Mouse (Mus musculus) splenic B cell, adult 2 months (primary cell): ENCODE measurements at regions not wholly inside any gene's neighbourhood (a gene's known extent, or its start where the extent isn't known, plus 50 kb on each side); places are given as distances from the start of the nearest gene placed in this dataset.

ENCODE experiments used
- DNase-seq: peaks from one replicate; pipeline ENCODE4 v3.0.0-alpha.2; 2011; ENCODE audit warnings: low read depth, low spot score
- H3K27me3 ChIP-seq: 2 replicates; pipeline ENCODE4 v1.6.1; 2012; ENCODE audit warnings: mild to moderate bottlenecking, low read length, moderate library complexity, mixed read lengths; ENCODE audit not compliant: control insufficient read depth, poor library complexity, insufficient read depth, severe bottlenecking
- H3K36me3 ChIP-seq: 2 replicates; pipeline ENCODE4 v1.6.1; 2012; ENCODE audit warnings: mild to moderate bottlenecking, low read length, moderate library complexity, mixed read lengths; ENCODE audit not compliant: control insufficient read depth, poor library complexity, insufficient read depth, severe bottlenecking

DNA sequence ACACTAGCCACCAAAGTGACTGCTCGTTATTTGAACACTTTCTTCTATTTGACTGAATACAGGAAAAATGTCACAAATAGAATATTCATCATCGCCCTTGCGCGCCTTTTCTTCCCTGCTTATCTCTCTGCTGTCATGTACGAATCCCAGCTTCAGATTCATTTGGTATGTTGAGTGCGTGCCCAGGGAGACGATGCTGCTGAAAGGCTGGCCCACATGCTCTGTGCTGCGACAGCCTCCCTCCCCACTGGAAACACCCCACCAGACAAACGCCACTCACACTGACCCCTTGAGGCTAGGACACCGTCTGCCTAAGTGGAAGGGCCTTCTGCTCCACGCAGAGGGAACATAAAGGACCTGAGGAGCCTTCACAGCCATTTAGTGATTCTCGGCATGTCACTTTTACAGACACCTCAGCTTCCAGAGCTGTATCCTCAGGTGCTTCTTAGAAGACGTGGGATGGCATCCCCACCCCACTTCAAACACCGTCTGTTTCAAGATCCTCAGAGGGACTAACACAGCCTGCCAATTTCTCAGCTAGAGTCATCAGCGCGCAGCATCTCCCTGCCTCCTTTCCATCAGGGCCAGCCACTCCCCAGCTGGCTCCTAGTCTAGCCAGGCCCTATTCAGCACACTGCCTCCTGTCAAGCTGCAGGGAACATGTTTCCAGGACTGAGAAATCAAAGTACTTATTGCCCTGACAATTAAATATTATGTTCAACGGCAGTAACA, 396.6 kb downstream of the Bcor start:
- no peak for DNase-seq
- Histone ChIP-seq H3K27me3 (no peaks in the 10 kb centered on the region), H3K36me3 (no peaks in the 10 kb centered on the region)

DNA sequence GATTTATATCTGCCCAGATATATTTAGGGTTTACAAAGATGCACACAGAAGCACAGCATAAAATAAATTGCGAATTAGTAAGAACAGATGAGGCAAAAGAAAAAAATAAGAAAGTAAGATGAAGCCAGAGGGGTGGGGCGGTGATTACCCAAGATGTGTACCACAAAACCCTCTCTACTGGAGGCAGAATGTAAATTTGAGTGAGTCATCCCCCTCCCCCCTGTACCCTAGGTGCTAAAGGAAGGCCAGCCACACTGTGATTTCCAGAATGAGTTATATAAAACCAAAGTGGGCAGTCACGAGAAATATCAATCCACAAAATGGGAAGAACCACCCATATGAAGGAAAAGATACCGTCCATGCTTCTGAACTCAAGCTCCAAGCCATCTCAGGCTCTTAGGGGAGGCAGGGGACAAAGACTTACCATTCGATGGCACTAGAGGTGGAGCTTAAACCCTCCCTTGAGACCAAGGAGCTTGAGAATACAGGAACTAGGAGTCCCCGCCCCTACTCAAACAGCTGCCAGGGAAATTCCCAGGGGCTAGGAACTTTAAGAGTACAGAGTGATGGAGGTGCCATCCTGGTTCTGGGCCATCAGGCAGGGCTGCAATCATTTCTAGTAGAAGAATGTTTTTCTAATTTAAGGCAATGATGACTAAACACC, 383.8 kb downstream of the Bcor start:
- peak; percentile 54 for DNase-seq
- no peaks in the 10 kb centered on the region for H3K27me3 ChIP-seq
- no peaks in the 10 kb centered on the region for H3K36me3 ChIP-seq

DNA sequence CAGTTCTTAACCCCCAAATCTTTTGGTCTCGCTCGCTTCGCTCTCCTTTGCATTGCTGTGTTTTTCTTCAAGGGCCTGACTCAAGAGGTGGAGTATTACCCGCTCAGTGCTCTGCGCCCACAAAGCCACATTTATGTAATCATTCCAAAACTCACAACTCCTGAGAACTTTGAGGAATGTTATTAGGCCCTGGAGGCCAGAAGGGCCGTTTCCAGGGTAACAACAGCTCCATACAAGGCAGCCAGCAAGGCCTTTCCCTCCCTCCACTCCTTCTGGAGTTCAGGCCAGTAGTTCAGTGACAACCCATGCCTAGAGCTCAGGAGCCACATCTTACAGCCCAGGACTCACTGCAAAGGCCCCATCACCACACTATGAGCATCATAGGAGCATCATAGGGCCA, 365.1 kb downstream of the Bcor start:
- no peak for DNase-seq
- Histone ChIP-seq H3K36me3 (no peaks in the 10 kb centered on the region), H3K27me3 (no peaks in the 10 kb centered on the region)

DNA sequence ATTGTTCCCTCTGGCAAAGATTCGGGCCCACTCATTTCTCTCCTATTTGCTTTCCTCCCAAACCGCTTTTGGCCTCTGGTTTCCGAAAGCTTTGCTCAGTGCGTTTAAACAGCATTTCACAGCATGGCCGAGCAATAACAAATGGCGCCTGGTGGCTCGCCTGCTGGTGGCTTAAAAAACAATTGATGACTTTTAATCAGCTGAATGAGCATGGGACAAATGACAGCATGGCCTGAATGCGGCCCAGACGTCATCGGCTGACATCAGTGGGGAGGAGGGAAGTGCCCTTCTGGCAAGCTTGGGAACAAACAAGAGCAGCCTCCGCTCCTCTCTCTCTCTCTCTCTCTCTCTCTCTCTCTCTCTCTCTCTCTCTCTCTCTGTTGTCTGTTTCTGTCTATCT, 362.3 kb downstream of the Bcor start:
- no peaks in the 10 kb centered on the region for H3K36me3 ChIP-seq
- H3K27me3 ChIP-seq = no peaks in the 10 kb centered on the region
- no peak for DNase-seq

DNA sequence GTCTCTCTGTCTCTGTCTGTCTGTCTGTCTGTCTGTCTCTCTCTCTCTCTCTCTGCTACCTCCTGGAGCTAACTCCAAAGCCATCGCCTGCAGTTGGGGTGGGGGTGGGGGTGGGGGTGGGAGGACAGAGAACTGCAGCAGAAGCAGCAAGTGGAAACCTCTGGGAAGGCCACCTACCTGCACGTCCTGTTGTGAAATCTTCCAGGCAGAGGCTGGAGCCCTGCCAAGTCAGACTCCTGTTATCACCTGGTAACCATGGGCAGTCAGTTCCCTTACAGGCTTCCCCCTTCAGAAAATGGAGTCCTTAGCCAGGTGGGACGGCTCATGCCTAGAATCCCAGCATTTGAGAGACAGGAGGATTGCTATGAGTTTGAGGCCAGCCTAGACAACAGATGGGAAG, 361.8 kb downstream of the Bcor start:
- Histone ChIP-seq H3K27me3 (no peaks in the 10 kb centered on the region), H3K36me3 (no peaks in the 10 kb centered on the region)
- DNase-seq = no peak

DNA sequence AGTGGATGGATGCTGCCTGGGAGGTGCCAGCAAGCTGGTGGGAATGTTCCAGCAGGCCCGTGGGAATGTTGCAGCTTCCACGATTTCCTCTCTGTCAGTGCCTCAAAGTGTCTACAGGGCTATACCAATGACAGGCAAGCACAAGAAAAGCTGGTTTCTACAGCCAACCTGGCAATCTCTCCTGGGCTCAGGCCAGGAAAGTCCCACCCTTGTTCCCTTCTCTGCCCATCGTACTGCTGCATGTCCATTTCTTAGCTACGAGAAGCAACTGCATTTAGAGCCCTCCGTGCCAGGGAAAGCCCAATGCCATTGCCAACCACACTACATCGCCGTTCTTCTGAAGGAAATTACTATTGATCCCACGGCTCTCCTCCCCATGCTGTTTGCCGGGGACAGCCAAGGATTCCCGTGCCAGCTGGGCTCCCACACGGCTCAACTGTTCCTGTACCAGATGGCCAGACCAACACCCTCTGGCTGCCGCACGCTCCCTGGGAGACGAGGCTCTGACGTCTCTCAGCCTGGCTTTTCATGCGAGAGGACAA, 359.7 kb downstream of the Bcor start:
- Histone ChIP-seq H3K36me3 (no peaks in the 10 kb centered on the region), H3K27me3 (no peaks in the 10 kb centered on the region)
- DNase-seq = no peak

DNA sequence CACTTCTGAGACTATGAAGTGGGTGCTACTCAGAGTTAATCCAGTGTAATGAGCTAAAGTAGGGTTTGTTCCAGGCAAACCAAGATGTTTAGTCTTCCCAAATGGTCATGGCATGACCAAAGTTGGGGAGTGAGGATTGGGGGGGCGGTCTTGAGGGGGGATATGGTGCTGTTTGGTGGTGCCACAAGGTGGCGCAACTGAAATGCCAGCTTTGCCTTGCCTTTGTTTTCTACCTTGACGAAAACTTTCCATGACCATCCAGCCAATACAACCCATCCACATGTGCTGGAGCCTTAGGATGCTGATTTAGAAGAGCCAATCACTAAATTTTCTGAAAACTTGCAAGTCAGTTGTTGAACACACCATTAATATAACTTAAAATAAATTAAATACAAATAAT, 358.9 kb downstream of the Bcor start:
- H3K36me3 ChIP-seq = no peaks in the 10 kb centered on the region
- DNase-seq = peak; percentile 52
- H3K27me3 ChIP-seq = no peaks in the 10 kb centered on the region

DNA sequence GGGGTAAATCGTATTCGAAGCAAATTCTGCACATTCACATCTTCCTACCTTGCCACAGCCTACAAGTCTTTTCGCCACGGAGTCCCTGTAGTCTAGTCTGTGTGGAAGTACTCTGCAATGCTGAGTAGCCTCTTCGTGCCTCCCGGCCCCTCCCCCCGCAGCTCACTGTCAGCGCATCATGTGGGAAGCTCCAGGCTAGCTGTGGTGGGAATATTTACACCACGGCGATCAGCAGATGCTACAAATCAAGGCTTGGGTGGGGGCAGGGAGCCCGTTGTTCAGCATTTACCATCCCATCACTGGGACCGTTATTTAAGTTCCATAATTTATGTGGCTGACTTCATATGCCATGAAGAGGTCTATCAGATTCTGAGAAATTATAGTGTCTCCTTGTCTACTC, 358.5 kb downstream of the Bcor start:
- no peaks in the 10 kb centered on the region for H3K36me3 ChIP-seq
- DNase-seq = no peak
- H3K27me3 ChIP-seq = no peaks in the 10 kb centered on the region

- no peaks in the 10 kb centered on the region for H3K36me3 ChIP-seq
- no peaks in the 10 kb centered on the region for H3K27me3 ChIP-seq
- DNase-seq = no peak
Observed at GRCm38 (mm10) chrX:11802074-11802899, 357.9 kb downstream of the Bcor start.

DNA sequence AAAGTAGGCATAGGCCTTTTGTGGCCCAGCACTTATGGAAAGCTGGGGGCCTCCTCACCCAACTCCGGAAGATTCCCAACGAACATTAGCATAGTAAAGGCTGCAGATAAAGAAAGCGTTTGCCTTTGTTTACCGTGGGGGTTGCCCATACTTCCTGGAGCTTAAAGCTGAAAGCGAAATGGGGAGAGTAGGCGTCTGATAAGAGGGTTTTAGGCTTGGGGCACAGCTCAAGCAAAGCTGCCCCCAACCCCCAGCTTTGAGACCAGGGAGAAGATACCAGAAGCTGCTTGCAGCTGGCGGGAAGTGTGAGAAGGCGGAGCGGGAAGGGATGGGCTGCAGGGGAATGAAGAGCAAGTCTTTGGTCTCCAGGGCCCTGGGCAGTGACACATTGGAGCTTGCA, 356.9 kb downstream of the Bcor start:
- H3K27me3 ChIP-seq = no peaks in the 10 kb centered on the region
- H3K36me3 ChIP-seq = no peaks in the 10 kb centered on the region
- no peak for DNase-seq

DNA sequence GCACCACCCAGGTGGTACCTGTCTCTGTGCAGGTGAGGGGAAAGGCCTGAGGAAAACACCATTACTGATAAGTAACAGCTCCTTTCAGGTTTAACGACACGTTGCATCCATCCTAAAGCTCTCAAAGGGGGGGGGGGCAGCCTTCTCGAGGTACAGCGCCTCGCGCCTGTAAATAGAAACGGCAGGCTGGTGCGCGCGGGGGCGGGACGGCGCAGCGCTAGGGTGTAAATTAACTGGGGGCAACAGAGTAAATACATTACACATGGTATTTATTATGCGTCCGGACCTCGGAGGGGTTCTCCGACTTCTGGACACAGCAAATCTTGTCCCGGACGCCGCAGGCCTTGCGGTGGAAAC, 353.3 kb downstream of the Bcor start:
- H3K27me3 ChIP-seq = no peaks in the 10 kb centered on the region
- no peak for DNase-seq
- H3K36me3 ChIP-seq = no peaks in the 10 kb centered on the region

DNA sequence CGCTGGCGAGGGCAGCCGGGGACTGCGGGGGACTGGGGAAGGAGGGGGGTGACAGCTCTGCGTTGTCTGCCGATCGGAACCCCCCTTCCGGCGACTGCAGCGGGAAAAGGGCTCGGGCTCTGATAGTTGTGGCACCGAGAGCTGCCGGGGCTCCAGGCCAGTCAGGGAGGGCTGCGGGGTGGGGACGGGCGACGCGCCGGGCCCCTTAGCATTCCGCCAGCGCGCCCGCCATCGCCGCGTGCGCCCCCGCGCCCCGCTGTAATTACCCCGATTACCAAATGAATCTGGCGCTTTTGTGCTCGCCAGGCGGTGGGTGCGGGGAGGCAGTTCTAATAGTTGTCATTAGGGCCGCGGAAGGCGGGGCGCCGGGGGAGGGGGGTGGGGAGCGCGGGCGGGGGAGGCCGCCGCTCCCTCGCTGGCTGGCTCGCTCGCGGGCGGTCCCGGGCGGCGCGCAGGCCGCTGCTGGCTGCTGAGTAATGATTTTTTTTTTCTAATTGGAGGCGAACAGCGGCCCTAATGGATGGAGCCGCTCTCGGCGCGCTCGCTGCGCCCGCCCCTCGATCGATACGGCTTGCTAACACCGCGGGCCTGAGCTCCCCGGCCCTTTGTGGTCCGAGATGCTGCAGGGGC, 352.8 kb downstream of the Bcor start:
- DNase-seq = peak; percentile 8
- Histone ChIP-seq H3K27me3 (no peaks in the 10 kb centered on the region), H3K36me3 (no peaks in the 10 kb centered on the region)

DNA sequence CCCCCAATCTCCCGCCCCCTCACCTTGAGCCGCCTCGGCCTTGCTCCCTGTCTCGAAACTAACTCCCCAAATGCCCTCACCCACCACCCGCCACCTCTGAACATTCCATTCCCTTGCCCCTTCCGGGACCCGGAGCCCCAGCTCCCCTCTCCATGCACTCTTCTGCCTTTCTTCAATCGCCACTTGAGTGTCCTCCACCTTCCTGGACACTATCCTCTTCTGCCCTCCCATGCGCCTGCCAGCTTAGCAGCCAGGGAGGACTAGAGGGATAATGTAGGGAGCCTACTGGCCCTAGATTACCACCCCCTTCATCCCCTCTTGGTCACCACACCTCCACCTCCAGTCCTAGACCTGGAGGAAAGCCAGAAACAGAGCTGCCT, 352.3 kb downstream of the Bcor start:
- H3K36me3 ChIP-seq = no peaks in the 10 kb centered on the region
- H3K27me3 ChIP-seq = no peaks in the 10 kb centered on the region
- DNase-seq = no peak

DNA sequence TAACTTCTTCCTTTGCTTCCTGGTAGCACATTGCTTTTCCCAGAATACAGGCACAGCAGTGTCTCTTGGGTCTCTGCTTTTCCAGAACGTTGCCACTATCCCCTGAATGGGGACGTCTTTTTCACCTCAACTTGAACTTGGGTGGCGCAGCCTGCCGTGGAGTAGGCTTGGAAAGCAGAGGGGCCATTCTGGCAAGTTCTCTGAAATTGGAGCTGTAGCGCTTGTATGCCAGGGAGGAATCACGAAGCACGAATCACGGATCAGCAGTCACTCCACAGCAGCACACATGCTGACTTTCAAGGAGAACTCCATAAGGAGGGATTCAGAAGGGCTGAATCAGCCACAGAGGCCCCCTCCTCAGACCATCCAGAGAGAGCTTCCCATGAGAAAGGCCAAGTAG, 351.2 kb downstream of the Bcor start:
- Histone ChIP-seq H3K36me3 (no peaks in the 10 kb centered on the region), H3K27me3 (no peaks in the 10 kb centered on the region)
- no peak for DNase-seq

GRCm38 (mm10) chrX:11814861-11815260, 345.3 kb downstream of the Bcor start:
- no peaks in the 10 kb centered on the region for H3K36me3 ChIP-seq
- no peak for DNase-seq
- H3K27me3 ChIP-seq = no peaks in the 10 kb centered on the region
